Mouse (Mus musculus) heart, embryonic 14.5 days (tissue): ENCODE data around the gene Commd7. TPM values are rescaled to one million over a fixed set of nuclear protein-coding genes. Genes with fewer than 3 reads are reported as not detected.
"Not testable (repeated sequence)": the region's sequence is repeated elsewhere in the genome, so short reads cannot be mapped to it uniquely, and the experiment has no call there.

Experiments used
- ATAC-seq: fragments of 200-750 bp; cut with Nextera tagmentation; 2 replicates; pipeline ENCODE4 v1.8.0; 2017; ENCODE audit warnings: low read depth, moderate TSS enrichment; ENCODE audit not compliant: insufficient number of reproducible peaks, insufficient read depth, low FRiP score
- H3K27ac ChIP-seq, 2 experiments: fragments of 200-500 bp in 1 of 2; fragments of 300-500 bp in 1 of 2; sonication (generic) in 1 of 2; replicated peaks in 1 of 2; 2 replicates each; pipeline ENCODE4 v1.5.1; 2012 to 2014; ENCODE audit warnings: low read depth in 2 of 2, low read length in 2 of 2, control low read depth in 1 of 2, mild to moderate bottlenecking in 1 of 2, mixed read lengths in 1 of 2; ENCODE audit not compliant: control insufficient read depth in 1 of 2, insufficient read depth in 1 of 2
- H3K27me3 ChIP-seq: fragments of 300-500 bp; sonication (generic); 2 replicates; pipeline ENCODE4 v1.6.1; 2014; ENCODE audit warnings: mild to moderate bottlenecking, low read length, control low read depth; ENCODE audit not compliant: control insufficient read depth, insufficient read depth
- H3K36me3 ChIP-seq: fragments of 300-500 bp; sonication (generic); 2 replicates; pipeline ENCODE4 v1.6.1; 2014; ENCODE audit warnings: mild to moderate bottlenecking, control low read depth, low read length, mixed read lengths; ENCODE audit not compliant: control insufficient read depth, insufficient read depth
- H3K4me1 ChIP-seq, 2 experiments: fragments of 200-500 bp in 1 of 2; fragments of 300-500 bp in 1 of 2; sonication (generic) in 1 of 2; 2 replicates each; pipeline ENCODE4 v1.6.1; 2012 to 2014; ENCODE audit warnings: low read length in 2 of 2, control low read depth in 1 of 2, mixed read lengths in 1 of 2; ENCODE audit not compliant: control insufficient read depth in 2 of 2, insufficient read depth in 2 of 2
- H3K4me2 ChIP-seq: fragments of 300-500 bp; sonication (generic); 2 replicates; pipeline ENCODE4 v1.6.1; 2014; ENCODE audit warnings: mild to moderate bottlenecking, low read length
- H3K4me3 ChIP-seq, 2 experiments: fragments of 200-500 bp in 1 of 2; fragments of 300-500 bp in 1 of 2; sonication (generic) in 1 of 2; 2 replicates each; pipeline ENCODE4 v1.5.1; 2012 to 2014; ENCODE audit warnings: low read length in 2 of 2, mild to moderate bottlenecking in 2 of 2, control low read depth in 1 of 2, low read depth in 1 of 2, moderate library complexity in 1 of 2; ENCODE audit not compliant: control insufficient read depth in 1 of 2, insufficient read depth in 1 of 2
- H3K9ac ChIP-seq: fragments of 300-500 bp; sonication (generic); 2 replicates; pipeline ENCODE4 v1.6.1; 2014; ENCODE audit warnings: mild to moderate bottlenecking, low read length
- H3K9me3 ChIP-seq: fragments of 300-500 bp; sonication (generic); 2 replicates; pipeline ENCODE4 v1.6.1; 2016; ENCODE audit warnings: low read length, control low read depth; ENCODE audit not compliant: control insufficient read depth
- WGBS: fragments of 180-500 bp; shearing (Covaris S2); extraction: QIAGEN DNeasy Blood & Tissue Kit; methylation state at CpG from one replicate; pipeline ENCODE4 v1.1.7; 2014; 5-methylcytosine and 5-hydroxymethylcytosine counted together
- polyA plus RNA-seq: library from polyadenylated mRNA; unstranded; fragments of >200 nt; fragmentation: Nextera tagmentation; extraction: Ambion mirVana; gene quantifications from 2 replicates; pipeline ENCODE4 v1.2.1, GENCODE M21; 2014

Commd7 gene
- polyA plus RNA-seq, 1 experiment from 2014 or later = 54.2 TPM

- Histone ChIP-seq H3K27ac (no peak overlapping the region), H3K27me3 (no peaks in the 10 kb centered on the region), H3K36me3 (peaks cover 13% of the 10 kb centered on the region), H3K9ac (no peak overlapping the region), H3K4me2 (no peak overlapping the region), H3K4me3 (no peak overlapping the region), H3K9me3 (no peaks in the 10 kb centered on the region), H3K4me1 (0 out of 4 replicates have a peak, but pooled peaks cover 0 to 5% of the 10 kb centered on the region in 2 experiments)
- no peak for ATAC-seq
- WGBS = 65% methylated on average over 7 of the region's 7 CpGs
These were observed 36.3 kb upstream of the Commd7 start for GRCm38 (mm10) chr2:153668754-153669376.

DNA sequence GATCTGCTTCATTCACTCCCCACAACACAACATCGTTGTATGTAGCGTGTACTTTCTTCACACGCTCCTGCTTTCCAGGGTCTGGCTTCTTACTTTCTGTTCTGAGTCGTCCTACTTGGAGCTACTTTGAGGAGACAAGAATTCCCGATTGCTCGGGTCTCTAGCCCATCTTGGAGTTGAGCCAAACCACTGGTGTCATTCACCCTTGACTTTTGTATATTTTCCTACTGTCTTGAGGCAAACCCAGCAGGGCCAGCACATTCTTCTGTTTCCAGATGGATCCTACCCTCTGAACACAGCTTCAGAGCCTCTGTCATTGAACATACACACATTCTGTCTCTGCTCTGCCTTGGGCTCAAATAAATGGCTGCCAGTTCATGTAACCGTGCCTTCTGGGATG is 32.8 kb upstream of the Commd7 start:
- Histone ChIP-seq H3K9ac (no peak overlapping the region), H3K4me3 (no peak overlapping the region), H3K36me3 (peaks cover 30% of the 10 kb centered on the region), H3K9me3 (no peaks in the 10 kb centered on the region), H3K4me2 (no peak overlapping the region), H3K4me1 (0 out of 4 replicates have a peak, but pooled peaks cover 0 to 4% of the 10 kb centered on the region in 2 experiments), H3K27me3 (no peaks in the 10 kb centered on the region), H3K27ac (no peak overlapping the region)
- no peak for ATAC-seq
- WGBS = 81% methylated on average over 7 of the region's 7 CpGs

DNA sequence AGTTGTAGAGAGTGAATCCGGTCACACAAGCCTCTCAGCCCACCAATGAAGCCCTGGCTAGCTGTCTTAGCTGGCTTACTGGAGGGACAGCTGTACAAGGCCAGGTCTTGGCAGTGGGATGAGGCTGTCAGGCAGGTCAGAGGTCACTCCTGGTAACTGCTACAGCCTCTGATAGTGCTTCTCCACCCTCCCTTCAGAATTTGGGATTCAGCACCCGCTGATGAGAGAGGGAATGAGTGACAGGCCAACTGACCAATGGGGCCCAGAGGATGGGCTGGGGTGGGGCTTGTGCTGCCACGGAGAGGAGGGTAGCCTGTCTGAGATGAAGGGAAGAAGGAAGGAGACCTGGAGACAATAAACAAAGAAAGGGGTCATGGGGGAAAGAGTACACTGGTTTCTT is 28.0 kb upstream of the Commd7 start:
- ATAC-seq = no peak
- 40% methylated on average over 3 of the region's 3 CpGs for WGBS
- peaks cover 24% of the 10 kb centered on the region for H3K36me3 ChIP-seq
- H3K27me3 ChIP-seq = no peaks in the 10 kb centered on the region
- H3K9me3 ChIP-seq = no peaks in the 10 kb centered on the region
- H3K27ac ChIP-seq = no peak overlapping the region
- no peak overlapping the region for H3K4me3 ChIP-seq
- H3K4me1 ChIP-seq = no peaks in the 10 kb centered on the region
- no peak overlapping the region for H3K4me2 ChIP-seq
- H3K9ac ChIP-seq = no peak overlapping the region

GRCm38 (mm10) chr2:153657659-153658058 is 25.1 kb upstream of the Commd7 start:
- not testable (repeated sequence) for H3K27ac ChIP-seq, H3K9me3 ChIP-seq, H3K9ac ChIP-seq, H3K27me3 ChIP-seq, H3K4me3 ChIP-seq, H3K4me1 ChIP-seq, H3K4me2 ChIP-seq, ATAC-seq
- H3K36me3 ChIP-seq = peaks cover 13% of the 10 kb centered on the region
- WGBS = 80% methylated on average over 7 of the region's 8 CpGs

DNA sequence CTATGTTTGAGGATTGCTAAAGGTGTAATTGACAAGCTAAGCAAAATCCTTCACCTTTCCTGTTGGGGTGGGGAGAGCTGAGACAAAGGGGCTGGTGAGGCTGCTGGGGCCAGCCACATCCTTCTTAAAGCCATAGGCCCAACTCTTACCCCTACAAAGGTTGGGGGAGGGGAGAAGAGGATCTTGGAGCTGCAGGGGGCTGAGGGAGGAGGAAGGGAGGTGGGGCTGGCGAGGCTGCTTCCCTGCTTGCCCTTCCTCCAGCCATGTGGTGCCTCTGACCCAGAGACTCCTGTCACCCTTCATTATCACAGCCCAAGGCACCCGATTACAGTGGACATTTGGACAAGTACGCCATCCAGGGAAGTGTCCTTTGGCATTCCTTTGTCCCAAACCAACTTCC is 19.1 kb upstream of the Commd7 start:
- no peak overlapping the region for H3K4me2 ChIP-seq
- no peak for ATAC-seq
- peaks cover 4% of the 10 kb centered on the region; the same call in 1 of the 2 replicates for H3K27me3 ChIP-seq
- H3K36me3 ChIP-seq = no peaks in the 10 kb centered on the region
- no peak overlapping the region for H3K27ac ChIP-seq
- no peaks in the 10 kb centered on the region for H3K9me3 ChIP-seq
- H3K4me3 ChIP-seq = no peak overlapping the region
- peaks cover 8 to 10% of the 10 kb centered on the region in 2 experiments for H3K4me1 ChIP-seq
- H3K9ac ChIP-seq = no peak overlapping the region
- 46% methylated on average over 3 of the region's 3 CpGs for WGBS

GRCm38 (mm10) chr2:153650014-153650687 is 17.6 kb upstream of the Commd7 start:
- WGBS = 6% methylated on average over 28 of the region's 28 CpGs
- Histone ChIP-seq H3K4me3 (peak overlapping the region; percentile 78 to 82), H3K4me2 (peak overlapping the region; percentile 83), H3K27ac (no peak overlapping the region), H3K36me3 (no peaks in the 10 kb centered on the region), H3K9ac (peak overlapping the region; percentile 80), H3K27me3 (peaks cover 4% of the 10 kb centered on the region; the same call in 1 of the 2 replicates), H3K9me3 (no peaks in the 10 kb centered on the region), H3K4me1 (peaks cover 8 to 10% of the 10 kb centered on the region in 2 experiments)
- peak; percentile 32; the same call in 1 of the 2 replicates for ATAC-seq

DNA sequence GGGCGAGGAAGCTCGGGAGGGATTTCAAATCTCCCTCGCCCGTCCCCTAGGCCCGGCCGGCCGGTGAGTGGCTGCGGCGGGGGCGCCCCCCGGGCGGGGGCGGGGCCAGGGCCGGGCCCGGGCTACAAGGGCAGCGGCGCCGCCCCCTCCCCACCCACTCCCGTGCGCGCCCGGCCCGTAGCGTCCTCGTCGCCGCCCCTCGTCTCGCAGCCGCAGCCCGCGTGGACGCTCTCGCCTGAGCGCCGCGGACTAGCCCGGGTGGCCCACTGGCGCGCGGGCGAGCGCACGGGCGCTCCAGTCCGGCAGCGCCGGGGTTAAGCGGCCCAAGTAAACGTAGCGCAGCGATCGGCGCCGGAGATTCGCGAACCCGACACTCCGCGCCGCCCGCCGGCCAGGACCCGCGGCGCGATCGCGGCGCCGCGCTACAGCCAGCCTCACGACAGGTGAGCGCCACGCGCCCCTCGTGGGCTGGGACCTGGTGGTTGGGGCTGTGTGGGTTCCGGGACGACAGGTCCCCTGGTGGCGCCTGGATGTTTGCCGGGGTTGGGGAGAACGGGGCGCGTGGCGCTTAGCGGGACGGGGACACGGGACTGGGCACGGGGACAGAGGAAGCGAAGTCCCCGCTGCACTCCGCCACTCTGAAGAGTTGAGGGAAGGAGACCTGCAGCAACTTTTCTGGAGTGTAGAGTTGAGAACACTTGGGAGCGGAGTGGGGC is 16.9 kb upstream of the Commd7 start, which contains the start of gene Dnmt3b:
Gene Dnmt3b (plus strand): TSS at position 153 of the 716 bp plus-strand sequence.
- Histone ChIP-seq H3K9ac (peak within 1 kb of the TSS; percentile 80), H3K4me2 (peak within 1 kb of the TSS; percentile 83), H3K27me3 (peaks cover 4% of the 10 kb centered on the region; the same call in 1 of the 2 replicates), H3K9me3 (no peaks in the 10 kb centered on the region), H3K27ac (no peak within 1 kb of the TSS), H3K4me1 (peaks cover 8 to 10% of the 10 kb centered on the region in 2 experiments), H3K4me3 (peak within 1 kb of the TSS; percentile 78 to 82), H3K36me3 (no peaks in the 10 kb centered on the region)
- under 1% methylated on average over 68 of the region's 93 CpGs for WGBS
- peak; percentile 77 for ATAC-seq
